Mouse (Mus musculus) bone marrow macrophage, adult 2 months (primary cell): Measurements from ENCODE around the gene Vangl1.

Experiments
- CTCF ChIP-seq: IDR thresholded peaks from 2 replicates; pipeline ENCODE4 v1.5.1; 2012; ENCODE audit warnings: low read depth, mild to moderate bottlenecking, low read length, moderate library complexity
- POLR2A ChIP-seq: IDR thresholded peaks from 2 replicates; pipeline ENCODE4 v1.6.1; 2012; ENCODE audit warnings: mild to moderate bottlenecking, low read depth, low read length, borderline replicate concordance

GRCm38 (mm10) chr3:102142947-102143346 is 61.5 kb downstream of the Vangl1 start:
- TF ChIP-seq CTCF (no peak), POLR2A (no peak)
